Mouse (Mus musculus): ENCODE results near the gene Hist1h1c. TPM values are rescaled to one million over a fixed set of nuclear protein-coding genes. Genes with fewer than 3 reads are reported as not detected.
"Not testable (repeated sequence)": the region's sequence is repeated elsewhere in the genome, so short reads cannot be mapped to it uniquely, and the experiment has no call there.

The Hist1h1c gene
- polyA plus RNA-seq, 1 experiment from 2014 or later = 24.6 TPM

- ATAC-seq (replicated peaks; ENCODE audit: insufficient number of reproducible peaks, low FRiP score, low TSS enrichment) = no peak
- Histone ChIP-seq H3K4me2 (peak overlapping the region; percentile 95), H3K9ac (ENCODE audit: low read depth, low read length) (no peak overlapping the region), H3K9me3 (replicated peaks; ENCODE audit: control insufficient read depth, low read length) (no peaks in the 10 kb centered on the region), H3K4me3 (ENCODE audit: low read depth, low read length) (no peak overlapping the region), H3K36me3 (ENCODE audit: control insufficient read depth, insufficient read depth, low read length) (no peaks in the 10 kb centered on the region), H3K4me1 (ENCODE audit: control insufficient read depth, insufficient read depth, low read length) (peaks cover 13% of the 10 kb centered on the region), H3K27me3 (ENCODE audit: control insufficient read depth, insufficient read depth, low read length) (no peaks in the 10 kb centered on the region), H3K27ac (ENCODE audit: low read depth, low read length) (peak overlapping the region; percentile 22; the same call in 1 of the 2 replicates)
- WGBS (ENCODE audit: insufficient replicate concordance) = 58% methylated on average over 1 of the region's 1 CpGs
Observed at GRCm38 (mm10) chr13:23765172-23765513, 26.5 kb downstream of the Hist1h1c start.

GRCm38 (mm10) chr13:23766772-23767171 is 28.2 kb downstream of the Hist1h1c start:
- Histone ChIP-seq H3K4me1 (ENCODE audit: control insufficient read depth, insufficient read depth, low read length) (peaks cover 8% of the 10 kb centered on the region), H3K9me3 (replicated peaks; ENCODE audit: control insufficient read depth, low read length) (no peaks in the 10 kb centered on the region), H3K27ac (ENCODE audit: low read depth, low read length) (no peak overlapping the region), H3K4me3 (ENCODE audit: low read depth, low read length) (no peak overlapping the region), H3K4me2 (no peak overlapping the region), H3K9ac (ENCODE audit: low read depth, low read length) (no peak overlapping the region), H3K27me3 (ENCODE audit: control insufficient read depth, insufficient read depth, low read length) (no peaks in the 10 kb centered on the region), H3K36me3 (ENCODE audit: control insufficient read depth, insufficient read depth, low read length) (no peaks in the 10 kb centered on the region)
- no peak for ATAC-seq (replicated peaks; ENCODE audit: insufficient number of reproducible peaks, low FRiP score, low TSS enrichment)

- Histone ChIP-seq H3K4me1 (ENCODE audit: control insufficient read depth, insufficient read depth, low read length) (peaks cover 5% of the 10 kb centered on the region), H3K9me3 (replicated peaks; ENCODE audit: control insufficient read depth, low read length) (no peaks in the 10 kb centered on the region), H3K36me3 (ENCODE audit: control insufficient read depth, insufficient read depth, low read length) (no peaks in the 10 kb centered on the region), H3K27ac (ENCODE audit: low read depth, low read length) (no peak overlapping the region), H3K27me3 (ENCODE audit: control insufficient read depth, insufficient read depth, low read length) (no peaks in the 10 kb centered on the region), H3K4me2 (no peak overlapping the region), H3K9ac (ENCODE audit: low read depth, low read length) (no peak overlapping the region), H3K4me3 (ENCODE audit: low read depth, low read length) (no peak overlapping the region)
- no peak for ATAC-seq (replicated peaks; ENCODE audit: insufficient number of reproducible peaks, low FRiP score, low TSS enrichment)
- 53% methylated on average over 5 of the region's 5 CpGs for WGBS (ENCODE audit: insufficient replicate concordance)
Observed at GRCm38 (mm10) chr13:23768834-23769397, 30.3 kb downstream of the Hist1h1c start.

GRCm38 (mm10) chr13:23769613-23770012 is 31.0 kb downstream of the Hist1h1c start, which contains the start of gene Trim38:
TSS of gene Trim38 (plus strand) at chr13:23769913.
- ATAC-seq (replicated peaks; ENCODE audit: insufficient number of reproducible peaks, low FRiP score, low TSS enrichment); H3K27ac ChIP-seq (ENCODE audit: low read depth, low read length): not testable (repeated sequence)
- 88% methylated on average over 2 of the region's 2 CpGs for WGBS (ENCODE audit: insufficient replicate concordance)

GRCm38 (mm10) chr13:23772561-23773313 is 34.1 kb downstream of the Hist1h1c start:
- H3K9me3 ChIP-seq (replicated peaks; ENCODE audit: control insufficient read depth, low read length) = no peaks in the 10 kb centered on the region
- H3K27ac ChIP-seq (ENCODE audit: low read depth, low read length) = no peak overlapping the region
- H3K9ac ChIP-seq (ENCODE audit: low read depth, low read length) = no peak overlapping the region
- peak overlapping the region; percentile 56 for H3K4me2 ChIP-seq
- H3K36me3 ChIP-seq (ENCODE audit: control insufficient read depth, insufficient read depth, low read length) = no peaks in the 10 kb centered on the region
- peak; percentile 87 for ATAC-seq (replicated peaks; ENCODE audit: insufficient number of reproducible peaks, low FRiP score, low TSS enrichment)
- WGBS (ENCODE audit: insufficient replicate concordance) = 15% methylated on average over 21 of the region's 21 CpGs
- peak overlapping the region; percentile 16; the same call in 1 of the 2 replicates for H3K4me3 ChIP-seq (ENCODE audit: low read depth, low read length)
- no peaks in the 10 kb centered on the region for H3K27me3 ChIP-seq (ENCODE audit: control insufficient read depth, insufficient read depth, low read length)
- no peaks in the 10 kb centered on the region for H3K4me1 ChIP-seq (ENCODE audit: control insufficient read depth, insufficient read depth, low read length)

More at GRCm38 (mm10) chr13:23769613-23770012, 31.0 kb downstream of the Hist1h1c start, which contains the start of gene Trim38:
- not testable (repeated sequence) for H3K4me1 ChIP-seq (ENCODE audit: control insufficient read depth, insufficient read depth, low read length); H3K9ac ChIP-seq (ENCODE audit: low read depth, low read length); H3K27me3 ChIP-seq (ENCODE audit: control insufficient read depth, insufficient read depth, low read length); H3K36me3 ChIP-seq (ENCODE audit: control insufficient read depth, insufficient read depth, low read length); H3K9me3 ChIP-seq (replicated peaks; ENCODE audit: control insufficient read depth, low read length); H3K4me2 ChIP-seq; H3K4me3 ChIP-seq (ENCODE audit: low read depth, low read length)

GRCm38 (mm10) chr13:23778339-23778738 is 39.7 kb downstream of the Hist1h1c start:
- no peak overlapping the region for H3K27ac ChIP-seq (ENCODE audit: low read depth, low read length)
- H3K9me3 ChIP-seq (replicated peaks; ENCODE audit: control insufficient read depth, low read length) = no peaks in the 10 kb centered on the region
- no peaks in the 10 kb centered on the region for H3K36me3 ChIP-seq (ENCODE audit: control insufficient read depth, insufficient read depth, low read length)
- H3K4me1 ChIP-seq (ENCODE audit: control insufficient read depth, insufficient read depth, low read length) = no peaks in the 10 kb centered on the region
- H3K4me3 ChIP-seq (ENCODE audit: low read depth, low read length) = no peak overlapping the region
- H3K27me3 ChIP-seq (ENCODE audit: control insufficient read depth, insufficient read depth, low read length) = no peaks in the 10 kb centered on the region
- no peak overlapping the region for H3K4me2 ChIP-seq
- no peak overlapping the region for H3K9ac ChIP-seq (ENCODE audit: low read depth, low read length)
- no peak for ATAC-seq (replicated peaks; ENCODE audit: insufficient number of reproducible peaks, low FRiP score, low TSS enrichment)
- 89% methylated on average over 7 of the region's 7 CpGs for WGBS (ENCODE audit: insufficient replicate concordance)

GRCm38 (mm10) chr13:23779025-23779424 is 40.4 kb downstream of the Hist1h1c start:
- ATAC-seq (replicated peaks; ENCODE audit: insufficient number of reproducible peaks, low FRiP score, low TSS enrichment) = no peak
- 49% methylated on average over 4 of the region's 4 CpGs for WGBS (ENCODE audit: insufficient replicate concordance)
- H3K27me3 ChIP-seq (ENCODE audit: control insufficient read depth, insufficient read depth, low read length) = no peaks in the 10 kb centered on the region
- no peaks in the 10 kb centered on the region for H3K4me1 ChIP-seq (ENCODE audit: control insufficient read depth, insufficient read depth, low read length)
- H3K4me2 ChIP-seq = no peak overlapping the region
- no peak overlapping the region for H3K27ac ChIP-seq (ENCODE audit: low read depth, low read length)
- H3K9ac ChIP-seq (ENCODE audit: low read depth, low read length) = no peak overlapping the region
- H3K9me3 ChIP-seq (replicated peaks; ENCODE audit: control insufficient read depth, low read length) = no peaks in the 10 kb centered on the region
- H3K4me3 ChIP-seq (ENCODE audit: low read depth, low read length) = no peak overlapping the region
- H3K36me3 ChIP-seq (ENCODE audit: control insufficient read depth, insufficient read depth, low read length) = no peaks in the 10 kb centered on the region
